Mouse (Mus musculus) layer of hippocampus, postnatal 25 days (tissue): ENCODE measurements around the gene Zbtb20. TPM values are rescaled to one million over a fixed set of nuclear protein-coding genes. Genes with fewer than 3 reads are reported as not detected.

ENCODE experiments used
- DNase-seq, 2 experiments: peaks; one replicate each; pipeline ENCODE4 v3.0.0; 2022; ENCODE audit warnings: mixed read lengths in 2 of 2, low spot score in 1 of 2; ENCODE audit errors: extremely low spot score in 1 of 2
- total RNA-seq, 2 experiments: library from RNA; stranded (reverse); gene quantifications; 2 replicates each; pipeline ENCODE4 v1.2.3; 2021

Zbtb20 gene
- total RNA-seq, 2 experiments from 2014 or later = 251 to 334 TPM

GRCm38 (mm10) chr16:43276764-43277163, 401.1 kb downstream of the Zbtb20 start:
- no peak for DNase-seq

- no peak for DNase-seq
Measured at GRCm38 (mm10) chr16:43286319-43286718, 410.6 kb downstream of the Zbtb20 start.

GRCm38 (mm10) chr16:43286783-43287383, 411.2 kb downstream of the Zbtb20 start:
- no peak for DNase-seq

- DNase-seq = no peak
Measured at GRCm38 (mm10) chr16:43291423-43291822, 415.7 kb downstream of the Zbtb20 start.

- DNase-seq = no peak
Measured at GRCm38 (mm10) chr16:43297953-43298596, 422.4 kb downstream of the Zbtb20 start.

- DNase-seq = no peak
Measured at GRCm38 (mm10) chr16:43300420-43300819, 424.7 kb downstream of the Zbtb20 start.

- DNase-seq = no peak
Measured at GRCm38 (mm10) chr16:43302171-43302570, 426.5 kb downstream of the Zbtb20 start.

GRCm38 (mm10) chr16:43303245-43304197, 427.8 kb downstream of the Zbtb20 start:
- DNase-seq = no peak

- DNase-seq = no peak
Measured at GRCm38 (mm10) chr16:43309968-43310431, 434.3 kb downstream of the Zbtb20 start.

GRCm38 (mm10) chr16:43324009-43324408, 448.3 kb downstream of the Zbtb20 start:
- no peak for DNase-seq

- DNase-seq = no peak
Measured at GRCm38 (mm10) chr16:43328221-43328620, 452.5 kb downstream of the Zbtb20 start.

- no peak for DNase-seq
Measured at GRCm38 (mm10) chr16:43330206-43330605, 454.5 kb downstream of the Zbtb20 start.

GRCm38 (mm10) chr16:43331440-43331839, 455.8 kb downstream of the Zbtb20 start:
- no peak for DNase-seq

GRCm38 (mm10) chr16:43332734-43333133, 457.1 kb downstream of the Zbtb20 start:
- DNase-seq = no peak

- DNase-seq = no peak
Measured at GRCm38 (mm10) chr16:43333265-43333664, 457.6 kb downstream of the Zbtb20 start.

- DNase-seq = no peak
Measured at GRCm38 (mm10) chr16:43334411-43335150, 458.9 kb downstream of the Zbtb20 start.

- no peak for DNase-seq
Measured at GRCm38 (mm10) chr16:43335151-43335823, 459.6 kb downstream of the Zbtb20 start.

GRCm38 (mm10) chr16:43335824-43336215, 460.1 kb downstream of the Zbtb20 start:
- no peak for DNase-seq

GRCm38 (mm10) chr16:43340712-43341111, 465.0 kb downstream of the Zbtb20 start:
- DNase-seq = no peak
